Comparison of ENCODE assay signal across 1 mouse cellular context in the genomic region with DNA sequence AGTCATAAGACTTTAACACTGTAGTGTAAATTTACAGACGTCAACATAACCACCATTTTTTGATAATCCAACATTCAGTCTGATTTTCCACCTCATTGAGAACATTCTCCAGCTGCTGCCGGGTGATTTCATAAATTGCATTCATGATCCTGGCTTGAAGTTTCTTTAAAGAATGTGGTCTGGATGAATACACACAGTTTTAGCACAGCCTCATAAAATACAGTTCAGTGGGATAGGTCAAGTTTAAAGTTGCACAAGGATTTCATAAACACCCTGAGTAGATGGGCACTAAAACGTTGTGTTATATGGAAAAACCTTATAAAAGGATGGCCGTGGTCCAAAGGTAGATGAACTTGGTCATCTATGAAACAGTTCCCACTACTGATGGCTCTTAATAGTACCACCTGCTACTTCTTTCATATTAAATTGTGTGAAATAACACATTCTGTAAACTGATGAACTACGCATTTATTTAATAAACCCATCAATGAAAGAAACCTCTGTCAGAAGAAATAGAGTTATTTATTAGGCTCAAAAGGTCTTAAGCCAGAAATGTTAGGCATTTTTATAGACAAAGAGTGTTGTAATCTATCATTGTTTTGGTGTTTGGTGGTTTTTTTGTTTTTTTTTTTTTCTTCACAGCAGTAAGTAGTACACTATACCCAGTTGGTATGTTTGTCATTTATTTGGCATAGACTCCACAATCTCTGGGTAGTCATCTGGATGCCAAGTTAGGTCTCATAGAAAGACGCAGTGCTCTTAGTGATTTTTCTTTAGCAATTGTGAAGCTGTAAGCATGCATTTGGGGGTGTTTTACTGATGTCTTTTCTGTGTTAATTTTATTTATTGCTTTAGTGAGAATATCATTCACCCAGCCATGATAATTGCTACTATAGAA.
TF ChIP-seq lines count a peak whose summit lies in the region.

No protein-coding gene starts in this region.

TF ChIP-seq in myocyte, 11 proteins besides CTCF, POLR2A, EP300 and RAD21:
- no peak for TF ChIP-seq SRF (IDR thresholded peaks at IDR 0.05; ENCODE audit: control insufficient read depth, insufficient read length, low read depth)
- TF ChIP-seq MAX (IDR thresholded peaks at IDR 0.05; ENCODE audit: low read depth) = no peak
- 0 out of 2 replicates have a peak, but pooled peaks have one; percentile 4 for TF ChIP-seq CEBPB (IDR thresholded peaks at IDR 0.05; ENCODE audit: insufficient read depth, poor library complexity, severe bottlenecking)
- TF ChIP-seq USF1 (IDR thresholded peaks at IDR 0.05; ENCODE audit: low read depth) = no peak
